Mouse (Mus musculus) CH12.LX (cell line): ENCODE measurements around the gene Coasy. TPM values are rescaled to one million over a fixed set of nuclear protein-coding genes. Genes with fewer than 3 reads are reported as not detected.

ENCODE experiments used
- DNase-seq: peaks from one replicate; pipeline ENCODE4 v3.0.0-alpha.2; 2013; ENCODE audit errors: extremely low read depth
- H3K27ac ChIP-seq: 2 replicates; pipeline ENCODE4 v1.5.1; 2012; ENCODE audit warnings: low read depth, mild to moderate bottlenecking, control low read depth, moderate library complexity; ENCODE audit not compliant: insufficient read depth
- H3K27me3 ChIP-seq: replicated peaks from 2 replicates; pipeline ENCODE3; 2012; ENCODE audit warnings: inconsistent platforms
- H3K36me3 ChIP-seq, 2 experiments: replicated peaks in 1 of 2; 2 replicates each; pipeline versions ENCODE3 to v1.6.1; 2012; ENCODE audit warnings: inconsistent platforms in 1 of 2, low read length in 1 of 2, mild to moderate bottlenecking in 1 of 2, mixed read lengths in 1 of 2, moderate library complexity in 1 of 2; ENCODE audit not compliant: control insufficient read depth in 1 of 2, insufficient read depth in 1 of 2
- H3K4me1 ChIP-seq, 2 experiments: 2 replicates each; pipeline ENCODE4 v1.6.1; 2012; ENCODE audit warnings: inconsistent platforms in 1 of 2, moderate library complexity in 1 of 2; ENCODE audit not compliant: insufficient read depth in 2 of 2, control insufficient read depth in 1 of 2
- H3K4me2 ChIP-seq: 2 replicates; pipeline ENCODE4 v1.6.1; 2012; ENCODE audit warnings: low read depth, mild to moderate bottlenecking, control low read depth; ENCODE audit not compliant: poor library complexity, insufficient read depth, severe bottlenecking
- H3K4me3 ChIP-seq, 3 experiments: fragments of 150-350 bp in 1 of 3; sonication (generic) in 1 of 3; replicated peaks in 1 of 3; 2 replicates each; pipeline versions ENCODE3 to v1.5.1; 2011 to 2012; ENCODE audit warnings: low read depth in 2 of 3, low read length in 2 of 3, mild to moderate bottlenecking in 2 of 3, moderate library complexity in 2 of 3, control low read depth in 1 of 3, improper control_type of control experiment in 1 of 3, inconsistent platforms in 1 of 3, mixed read lengths in 1 of 3; ENCODE audit not compliant: poor library complexity in 1 of 3
- H3K79me2 ChIP-seq: replicated peaks from 2 replicates; pipeline ENCODE4 v1.6.1; 2012; ENCODE audit warnings: mild to moderate bottlenecking, moderate library complexity; ENCODE audit not compliant: control insufficient read depth, poor library complexity, insufficient read depth, severe bottlenecking; ENCODE audit errors: extremely low read depth
- H3K9ac ChIP-seq: 2 replicates; pipeline ENCODE4 v1.6.1; 2012; ENCODE audit warnings: low read depth, mild to moderate bottlenecking, control low read depth, moderate library complexity; ENCODE audit not compliant: insufficient read depth
- H3K9me3 ChIP-seq: replicated peaks from 2 replicates; pipeline ENCODE3; 2012; ENCODE audit warnings: low read length, inconsistent platforms, mixed read lengths
- BHLHE40 ChIP-seq: IDR thresholded peaks from 2 replicates; pipeline ENCODE4 v1.6.1; 2011; ENCODE audit warnings: mild to moderate bottlenecking, low read depth, low read length, improper control_type of control experiment
- CHD1 ChIP-seq: IDR thresholded peaks from 2 replicates; pipeline ENCODE4 v1.6.1; 2012; ENCODE audit warnings: low read depth, low read length, improper control_type of control experiment, inconsistent platforms
- CTCF ChIP-seq, 2 experiments: IDR thresholded peaks in 1 of 2; conservative IDR thresholded peaks in 1 of 2; 2 replicates each; pipeline ENCODE4 v1.5.1; 2011 to 2012; ENCODE audit warnings: low read depth in 2 of 2, low read length in 2 of 2, improper control_type of control experiment in 1 of 2, inconsistent platforms in 1 of 2, mild to moderate bottlenecking in 1 of 2, moderate library complexity in 1 of 2
- E2F4 ChIP-seq: IDR thresholded peaks from 2 replicates; pipeline ENCODE4 v1.6.1; 2011; ENCODE audit warnings: low read depth, low read length, improper control_type of control experiment; ENCODE audit not compliant: insufficient replicate concordance
- ELF1 ChIP-seq: IDR thresholded peaks from 2 replicates; pipeline ENCODE4 v1.6.1; 2014; ENCODE audit warnings: low read depth, mild to moderate bottlenecking, inconsistent platforms, low read length, improper control_type of control experiment
- EP300 ChIP-seq: IDR thresholded peaks from 2 replicates; pipeline ENCODE4 v1.6.1; 2011; ENCODE audit warnings: low read length, improper control_type of control experiment
- ETS1 ChIP-seq: conservative IDR thresholded peaks from 2 replicates; pipeline ENCODE4 v1.6.1; 2012; ENCODE audit warnings: low read depth, mild to moderate bottlenecking, inconsistent platforms, low read length, improper control_type of control experiment, moderate library complexity
- JUND ChIP-seq: conservative IDR thresholded peaks from 2 replicates; pipeline ENCODE4 v1.6.1; 2011; ENCODE audit warnings: low read depth, low read length, improper control_type of control experiment
- MAZ ChIP-seq: IDR thresholded peaks from 2 replicates; pipeline ENCODE4 v1.6.1; 2012; ENCODE audit warnings: low read depth, mild to moderate bottlenecking, inconsistent platforms, low read length, improper control_type of control experiment, moderate library complexity
- MEF2A ChIP-seq: IDR thresholded peaks from 2 replicates; pipeline ENCODE4 v1.6.1; 2014; ENCODE audit warnings: low read depth, mild to moderate bottlenecking, inconsistent platforms, low read length, improper control_type of control experiment, borderline replicate concordance
- MYC ChIP-seq: IDR thresholded peaks from 2 replicates; pipeline ENCODE4 v1.6.1; 2011; ENCODE audit warnings: low read depth, mild to moderate bottlenecking, improper control_type of control experiment, low read length
- NELFE ChIP-seq: IDR thresholded peaks from 2 replicates; pipeline ENCODE4 v1.6.1; 2011; ENCODE audit warnings: low read depth, low read length, improper control_type of control experiment
- NRF1 ChIP-seq: IDR thresholded peaks from 2 replicates; pipeline ENCODE4 v1.6.1; 2014; ENCODE audit warnings: low read depth, mild to moderate bottlenecking, inconsistent platforms, low read length, improper control_type of control experiment, moderate library complexity
- PAX5 ChIP-seq: IDR thresholded peaks from 2 replicates; pipeline ENCODE4 v1.6.1; 2012; ENCODE audit warnings: low read length, inconsistent platforms, mixed read lengths
- POLR2A ChIP-seq: IDR thresholded peaks from 2 replicates; pipeline ENCODE4 v1.6.1; 2011; ENCODE audit warnings: low read depth, mild to moderate bottlenecking, improper control_type of control experiment, low read length
- POLR2AphosphoS2 ChIP-seq: IDR thresholded peaks from 2 replicates; pipeline ENCODE4 v1.6.1; 2011; ENCODE audit warnings: low read depth, low read length, improper control_type of control experiment
- RAD21 ChIP-seq: IDR thresholded peaks from 2 replicates; pipeline ENCODE4 v1.6.1; 2011; ENCODE audit warnings: low read depth, mild to moderate bottlenecking, low read length, improper control_type of control experiment, moderate library complexity
- SIN3A ChIP-seq: IDR thresholded peaks from 2 replicates; pipeline ENCODE4 v1.6.1; 2012; ENCODE audit warnings: low read length, improper control_type of control experiment, inconsistent platforms
- SMC3 ChIP-seq: IDR thresholded peaks from 2 replicates; pipeline ENCODE4 v1.6.1; 2011; ENCODE audit warnings: low read depth, low read length, improper control_type of control experiment
- TBP ChIP-seq: conservative IDR thresholded peaks from 2 replicates; pipeline ENCODE4 v1.6.1; 2011; ENCODE audit warnings: low read depth, low read length, improper control_type of control experiment
- USF1 ChIP-seq: IDR thresholded peaks from 2 replicates; pipeline ENCODE4 v1.6.1; 2014; ENCODE audit warnings: low read depth, mild to moderate bottlenecking, inconsistent platforms, low read length, improper control_type of control experiment
- ZC3H11A ChIP-seq: IDR thresholded peaks from 2 replicates; pipeline ENCODE4 v1.6.1; 2012; ENCODE audit warnings: low read depth, mild to moderate bottlenecking, inconsistent platforms, low read length, improper control_type of control experiment
- ZKSCAN1 ChIP-seq: IDR thresholded peaks from 2 replicates; pipeline ENCODE4 v1.6.1; 2012; ENCODE audit warnings: low read depth, inconsistent platforms, low read length, improper control_type of control experiment, borderline replicate concordance
- ZMIZ1 ChIP-seq: IDR thresholded peaks from 2 replicates; pipeline ENCODE4 v1.6.1; 2012; ENCODE audit warnings: low read depth, mild to moderate bottlenecking, inconsistent platforms, low read length, improper control_type of control experiment
- ZNF384 ChIP-seq: IDR thresholded peaks from 2 replicates; pipeline ENCODE4 v1.6.1; 2012; ENCODE audit warnings: low read depth, low read length, improper control_type of control experiment, inconsistent platforms
- dilution Hi-C: fragments of 300-500 bp; cut with MboI; formaldehyde crosslinking; loops from 2 replicates; pipeline ENCODE4 v1.14.3; 2020; ENCODE audit warnings: low sequenced_read_pairs; ENCODE audit not compliant: extremely low pct_unique_long_range_greater_than_20kb, extremely low pct_ligation_motif_present
- in situ Hi-C: fragments of 300-500 bp; cut with MboI; formaldehyde crosslinking; loops from 3 replicates; pipeline ENCODE4 v1.14.3; 2019; ENCODE audit warnings: low sequenced_read_pairs, low pct_ligation_motif_present, low pct_unique_long_range_greater_than_20kb, mixed read lengths
- polyA plus RNA-seq: library from polyadenylated mRNA; unstranded; fragments of >175 nt; gene quantifications from 2 replicates; pipeline ENCODE4 v1.2.1, GENCODE M21; 2012; ENCODE audit warnings: low read depth; ENCODE audit not compliant: insufficient read length
- total RNA-seq, 2 experiments: library from RNA; depleted of rRNA; stranded (reverse); fragments of 300-350 nt in 1 of 2; fragments of >200 nt in 1 of 2; gene quantifications; 2 replicates each; pipeline ENCODE4 v1.2.3; 2012 to 2014

Gene Coasy
- total and polyA plus RNA-seq, 3 experiments: 60.4 to 78.9 (median 63.4) TPM

GRCm38 (mm10) chr11:101131187-101131586 is 48.8 kb downstream of the Coasy start:
- peaks cover 13 to 29% of the 10 kb centered on the region in 2 experiments for H3K4me1 ChIP-seq
- TF ChIP-seq ETS1: no peak
- no peak for TF ChIP-seq EP300
- TF ChIP-seq PAX5: no peak
- TF ChIP-seq TBP: no peak
- TF ChIP-seq BHLHE40: no peak
- no peak for TF ChIP-seq POLR2A
- TF ChIP-seq POLR2AphosphoS2: no peak
- TF ChIP-seq ZNF384: no peak
- TF ChIP-seq ZC3H11A: no peak
- TF ChIP-seq NELFE: no peak
- no peak for TF ChIP-seq SMC3
- no peaks in the 10 kb centered on the region for H3K79me2 ChIP-seq
- no peak overlapping the region for H3K9ac ChIP-seq
- dilution Hi-C loops (no loop called here), in situ Hi-C loops (no loop called here)
- no peak overlapping the region for H3K27ac ChIP-seq
- H3K4me2 ChIP-seq: no peak overlapping the region
- H3K4me3 ChIP-seq: no peak overlapping the region
- peaks cover 18% of the 10 kb centered on the region for H3K9me3 ChIP-seq
- H3K36me3 ChIP-seq: peaks cover 6 to 16% of the 10 kb centered on the region in 2 experiments
- H3K27me3 ChIP-seq: no peaks in the 10 kb centered on the region
- DNase-seq: no peak

- in situ Hi-C loops (no loop called here), dilution Hi-C loops (no loop called here)
- Histone ChIP-seq H3K27me3 (no peaks in the 10 kb centered on the region), H3K79me2 (no peaks in the 10 kb centered on the region), H3K9ac (no peak overlapping the region), H3K9me3 (peaks cover 13% of the 10 kb centered on the region), H3K4me2 (no peak overlapping the region), H3K4me3 (no peak overlapping the region), H3K36me3 (peaks cover under 1 to 11% of the 10 kb centered on the region in 2 experiments), H3K27ac (no peak overlapping the region), H3K4me1 (peaks cover 13 to 29% of the 10 kb centered on the region in 2 experiments)
- peak; percentile 67 for DNase-seq
- TF ChIP-seq ZC3H11A (no peak), SMC3 (peak; percentile 55), CTCF (conservative IDR thresholded peaks at IDR 0.05 in 1 of 2, IDR thresholded peaks at IDR 0.05 in 1 of 2; ENCODE audit: low read depth in 2 of 2, low read length in 2 of 2) (peak; percentile 27 to 64; a peak in 3 of 4 replicates), RAD21 (peak; percentile 42)
Observed at GRCm38 (mm10) chr11:101131701-101132100, 49.3 kb downstream of the Coasy start.

GRCm38 (mm10) chr11:101133037-101133436 is 50.7 kb downstream of the Coasy start:
- dilution Hi-C loops: no loop called here
- no peaks in the 10 kb centered on the region for H3K27me3 ChIP-seq
- TF ChIP-seq PAX5 (no peak), POLR2A (no peak), ELF1 (no peak), ZMIZ1 (no peak), NRF1 (no peak), E2F4 (no peak), MAZ (no peak), JUND (no peak), MYC (no peak), CHD1 (no peak), ZKSCAN1 (no peak), CTCF (conservative IDR thresholded peaks at IDR 0.05 in 1 of 2, IDR thresholded peaks at IDR 0.05 in 1 of 2; ENCODE audit: low read depth in 2 of 2, low read length in 2 of 2) (no peak), SIN3A (no peak), MEF2A (no peak), RAD21 (no peak), USF1 (no peak)

More at GRCm38 (mm10) chr11:101133037-101133436, 50.7 kb downstream of the Coasy start:
- Histone ChIP-seq H3K36me3 (no peaks in the 10 kb centered on the region), H3K79me2 (no peaks in the 10 kb centered on the region), H3K4me3 (no peak overlapping the region), H3K4me2 (no peak overlapping the region), H3K4me1 (peaks cover 13 to 29% of the 10 kb centered on the region in 2 experiments), H3K9me3 (peaks cover 7% of the 10 kb centered on the region), H3K27ac (no peak overlapping the region), H3K9ac (no peak overlapping the region)
- in situ Hi-C loops: no loop called here
- no peak for DNase-seq
